Mouse (Mus musculus) liver, adult 2 months (tissue): ENCODE measurements at regions not wholly inside any gene's neighbourhood (a gene's known extent, or its start where the extent isn't known, plus 50 kb on each side); places are given as distances from the start of the nearest gene placed in this dataset.

ENCODE experiments used
- CTCF ChIP-seq: fragments of 200-500 bp; IDR thresholded peaks from 2 replicates; pipeline ENCODE4 v1.5.1; 2011; ENCODE audit warnings: low read depth, low read length, control low read depth
- POLR2A ChIP-seq: fragments of 200-500 bp; IDR thresholded peaks from 2 replicates; pipeline ENCODE4 v1.6.1; 2011; ENCODE audit warnings: low read length, control low read depth; ENCODE audit not compliant: insufficient read depth; ENCODE audit errors: extremely low read depth

- no peak for TF ChIP-seq CTCF
- TF ChIP-seq POLR2A: no peak
Observed at GRCm38 (mm10) chr19:48913011-48913410, 707.2 kb downstream of the Sorcs3 start.
